Mouse (Mus musculus): ENCODE measurements around the gene Cx3cl1. TPM values are rescaled to one million over a fixed set of nuclear protein-coding genes. Genes with fewer than 3 reads are reported as not detected.

Cx3cl1 gene
- polyA plus RNA-seq, 1 experiment: 102 TPM

DNA sequence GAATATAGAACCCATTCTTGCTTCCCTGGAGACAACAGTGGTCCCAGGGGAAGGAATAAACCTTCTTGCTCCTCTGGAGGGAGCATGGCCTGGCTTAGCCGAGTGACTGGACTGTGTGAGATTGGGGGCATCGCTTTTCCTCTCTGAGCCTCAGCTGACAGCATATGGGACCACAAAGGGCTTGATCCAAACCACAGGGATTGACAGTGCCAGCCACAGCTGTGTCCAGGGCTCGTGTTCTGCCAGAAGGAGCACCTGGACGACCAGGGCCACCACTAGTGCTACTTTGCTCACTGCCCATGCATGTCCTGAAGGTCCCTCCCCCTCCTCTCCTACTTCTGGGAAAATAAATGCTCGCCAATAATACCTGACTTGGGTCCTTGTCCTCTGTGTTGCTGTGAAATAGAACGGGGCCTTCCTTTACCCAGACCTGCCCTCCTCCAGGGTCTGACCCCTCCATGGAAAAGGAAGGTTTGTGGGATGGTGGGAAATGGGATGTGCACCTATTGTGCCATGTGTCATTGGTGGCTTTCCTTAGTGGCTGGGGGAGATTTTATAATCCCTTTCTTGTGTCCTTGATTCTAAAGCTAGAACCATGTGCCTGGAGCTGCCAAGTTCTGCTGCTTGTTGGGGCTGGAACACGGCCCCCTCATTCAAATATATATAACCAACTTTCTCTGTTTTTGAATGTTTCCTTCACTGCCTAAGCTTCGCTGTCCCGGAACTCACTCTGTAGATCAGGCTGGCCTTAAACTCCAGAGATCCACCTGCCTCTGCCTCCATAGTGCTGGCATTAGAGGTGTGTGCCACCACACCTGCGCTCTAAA is 20.6 kb upstream of the Cx3cl1 start:
- Histone ChIP-seq H3K4me1 (ENCODE audit: control insufficient read depth, insufficient read depth, low read length) (no peaks in the 10 kb centered on the region), H3K27ac (ENCODE audit: insufficient read depth, low read length) (no peak overlapping the region), H3K27me3 (ENCODE audit: control insufficient read depth, insufficient read depth, low read length) (no peaks in the 10 kb centered on the region), H3K4me3 (replicated peaks; ENCODE audit: insufficient read depth, low read depth, low read length) (no peak overlapping the region)
- DNase-seq: no peak
- no peak for TF ChIP-seq POLR2A (IDR thresholded peaks at IDR 0.05; ENCODE audit: borderline replicate concordance, insufficient read depth, low read length)
- no peak for TF ChIP-seq CTCF (IDR thresholded peaks at IDR 0.05; ENCODE audit: borderline replicate concordance, insufficient read depth, low read depth, low read length)
- WGBS: 64% methylated on average over 10 of the region's 10 CpGs

DNA sequence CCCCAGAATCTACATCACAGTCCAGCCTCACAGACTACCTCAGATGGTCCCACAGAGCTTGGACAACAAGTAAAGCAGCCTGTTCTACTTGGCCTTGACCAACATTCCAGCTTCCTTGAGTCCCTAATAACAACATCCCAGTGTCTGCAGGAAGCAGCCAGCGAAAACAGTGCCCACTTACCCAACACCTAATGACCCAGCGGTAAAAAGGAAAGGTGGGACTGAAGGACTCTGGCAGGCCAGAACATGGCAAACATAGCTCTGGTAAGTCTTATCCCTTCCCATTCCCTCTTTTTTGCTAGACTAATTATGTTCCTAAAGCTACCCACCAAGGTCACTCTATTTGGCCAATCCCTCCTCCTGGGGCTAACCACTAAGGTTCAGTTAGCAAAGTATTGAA is 17.8 kb upstream of the Cx3cl1 start:
- no peak for DNase-seq
- Histone ChIP-seq H3K4me1 (ENCODE audit: control insufficient read depth, insufficient read depth, low read length) (no peaks in the 10 kb centered on the region), H3K27ac (ENCODE audit: insufficient read depth, low read length) (no peak overlapping the region), H3K4me3 (replicated peaks; ENCODE audit: insufficient read depth, low read depth, low read length) (no peak overlapping the region), H3K27me3 (ENCODE audit: control insufficient read depth, insufficient read depth, low read length) (no peaks in the 10 kb centered on the region)
- WGBS: 92% methylated on average over 2 of the region's 2 CpGs
- TF ChIP-seq CTCF (IDR thresholded peaks at IDR 0.05; ENCODE audit: borderline replicate concordance, insufficient read depth, low read depth, low read length) (no peak), POLR2A (IDR thresholded peaks at IDR 0.05; ENCODE audit: borderline replicate concordance, insufficient read depth, low read length) (no peak)

GRCm38 (mm10) chr8:94754486-94754885 is 17.3 kb upstream of the Cx3cl1 start:
- 37% methylated on average over 2 of the region's 2 CpGs for WGBS
- Histone ChIP-seq H3K4me1 (ENCODE audit: control insufficient read depth, insufficient read depth, low read length) (no peaks in the 10 kb centered on the region), H3K4me3 (replicated peaks; ENCODE audit: insufficient read depth, low read depth, low read length) (no peak overlapping the region), H3K27ac (ENCODE audit: insufficient read depth, low read length) (no peak overlapping the region), H3K27me3 (ENCODE audit: control insufficient read depth, insufficient read depth, low read length) (no peaks in the 10 kb centered on the region)
- no peak for DNase-seq
- TF ChIP-seq CTCF (IDR thresholded peaks at IDR 0.05; ENCODE audit: borderline replicate concordance, insufficient read depth, low read depth, low read length) (no peak), POLR2A (IDR thresholded peaks at IDR 0.05; ENCODE audit: borderline replicate concordance, insufficient read depth, low read length) (no peak)

DNA sequence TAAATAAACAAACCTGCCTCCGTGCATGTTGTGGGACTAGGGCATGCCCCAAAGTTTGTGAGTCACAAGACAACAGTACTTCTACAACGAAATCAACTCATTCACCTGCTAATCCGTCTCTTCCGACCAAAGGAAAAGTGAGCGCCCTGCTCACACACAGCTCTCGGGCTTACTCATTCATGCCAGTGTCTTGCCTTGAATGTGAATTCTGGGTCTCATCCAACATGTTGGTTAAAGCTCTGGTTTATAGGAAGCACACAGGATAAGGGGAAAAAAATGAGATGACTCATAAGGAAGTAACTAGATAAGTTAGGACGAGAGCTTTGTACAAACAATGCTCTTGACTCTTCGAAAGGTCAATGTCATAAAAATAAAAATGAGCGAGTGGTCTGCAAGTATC is 4.8 kb upstream of the Cx3cl1 start:
- 0 out of 2 replicates have a peak, but pooled peaks cover 2% of the 10 kb centered on the region for H3K4me1 ChIP-seq (ENCODE audit: control insufficient read depth, insufficient read depth, low read length)
- no peaks in the 10 kb centered on the region for H3K27me3 ChIP-seq (ENCODE audit: control insufficient read depth, insufficient read depth, low read length)
- TF ChIP-seq CTCF (IDR thresholded peaks at IDR 0.05; ENCODE audit: borderline replicate concordance, insufficient read depth, low read depth, low read length) (no peak), POLR2A (IDR thresholded peaks at IDR 0.05; ENCODE audit: borderline replicate concordance, insufficient read depth, low read length) (no peak)
- WGBS: 84% methylated on average over 9 of the region's 9 CpGs
- no peak overlapping the region for H3K27ac ChIP-seq (ENCODE audit: insufficient read depth, low read length)
- no peak overlapping the region for H3K4me3 ChIP-seq (replicated peaks; ENCODE audit: insufficient read depth, low read depth, low read length)
- DNase-seq: no peak

GRCm38 (mm10) chr8:94770945-94771344 is 864 bp upstream of the Cx3cl1 start:
- Histone ChIP-seq H3K27ac (ENCODE audit: insufficient read depth, low read length) (no peak overlapping the region), H3K4me1 (ENCODE audit: control insufficient read depth, insufficient read depth, low read length) (0 out of 2 replicates have a peak, but pooled peaks cover 2% of the 10 kb centered on the region), H3K4me3 (replicated peaks; ENCODE audit: insufficient read depth, low read depth, low read length) (no peak overlapping the region), H3K27me3 (ENCODE audit: control insufficient read depth, insufficient read depth, low read length) (no peaks in the 10 kb centered on the region)
- TF ChIP-seq CTCF (IDR thresholded peaks at IDR 0.05; ENCODE audit: borderline replicate concordance, insufficient read depth, low read depth, low read length): no peak
- TF ChIP-seq POLR2A (IDR thresholded peaks at IDR 0.05; ENCODE audit: borderline replicate concordance, insufficient read depth, low read length): no peak
- WGBS: 18% methylated on average over 6 of the region's 6 CpGs
- peak; percentile 30 to 32 for DNase-seq

DNA sequence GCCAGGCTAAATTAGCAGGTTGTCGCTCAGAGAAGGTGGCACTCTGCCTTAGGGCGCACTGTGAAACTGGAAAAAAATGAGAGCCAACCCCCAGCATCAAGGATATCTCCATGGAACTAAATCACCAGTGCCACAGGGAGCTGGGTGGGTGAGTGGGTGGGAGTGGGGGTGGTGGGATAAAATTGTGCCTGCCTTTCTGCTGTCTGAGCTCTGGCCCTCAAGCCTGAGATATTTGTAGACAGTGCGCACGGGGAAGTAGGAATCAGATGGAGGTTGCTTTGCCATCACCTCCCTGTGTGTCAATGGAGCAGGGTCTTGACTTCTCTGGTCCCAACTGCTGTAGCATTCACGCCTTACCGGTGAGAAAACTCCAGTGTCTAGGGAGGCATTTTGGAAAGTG is 1.2 kb downstream of the Cx3cl1 start:
- peak overlapping the region; percentile 82 for H3K27ac ChIP-seq (ENCODE audit: insufficient read depth, low read length)
- 67% methylated on average over 6 of the region's 6 CpGs for WGBS

GRCm38 (mm10) chr8:94773700-94774171 is 1.9 kb downstream of the Cx3cl1 start:
- H3K27me3 ChIP-seq (ENCODE audit: control insufficient read depth, insufficient read depth, low read length): no peaks in the 10 kb centered on the region
- 0 out of 2 replicates have a peak, but pooled peaks cover 2% of the 10 kb centered on the region for H3K4me1 ChIP-seq (ENCODE audit: control insufficient read depth, insufficient read depth, low read length)
- TF ChIP-seq POLR2A (IDR thresholded peaks at IDR 0.05; ENCODE audit: borderline replicate concordance, insufficient read depth, low read length) (0 out of 2 replicates have a peak, but pooled peaks have one; percentile 14), CTCF (IDR thresholded peaks at IDR 0.05; ENCODE audit: borderline replicate concordance, insufficient read depth, low read depth, low read length) (no peak)
- H3K27ac ChIP-seq (ENCODE audit: insufficient read depth, low read length): peak overlapping the region; percentile 82
- peak overlapping the region; percentile 71 for H3K4me3 ChIP-seq (replicated peaks; ENCODE audit: insufficient read depth, low read depth, low read length)
- DNase-seq: peak; percentile 48 to 54
- WGBS: 68% methylated on average over 12 of the region's 12 CpGs

More for the DNA sequence above, 1.2 kb downstream of the Cx3cl1 start:
- DNase-seq: peak in 1 of 2 experiments; percentile 17
- H3K27me3 ChIP-seq (ENCODE audit: control insufficient read depth, insufficient read depth, low read length): no peaks in the 10 kb centered on the region
- H3K4me3 ChIP-seq (replicated peaks; ENCODE audit: insufficient read depth, low read depth, low read length): peak overlapping the region; percentile 71
- TF ChIP-seq POLR2A (IDR thresholded peaks at IDR 0.05; ENCODE audit: borderline replicate concordance, insufficient read depth, low read length) (no peak), CTCF (IDR thresholded peaks at IDR 0.05; ENCODE audit: borderline replicate concordance, insufficient read depth, low read depth, low read length) (no peak)
- H3K4me1 ChIP-seq (ENCODE audit: control insufficient read depth, insufficient read depth, low read length): 0 out of 2 replicates have a peak, but pooled peaks cover 2% of the 10 kb centered on the region

DNA sequence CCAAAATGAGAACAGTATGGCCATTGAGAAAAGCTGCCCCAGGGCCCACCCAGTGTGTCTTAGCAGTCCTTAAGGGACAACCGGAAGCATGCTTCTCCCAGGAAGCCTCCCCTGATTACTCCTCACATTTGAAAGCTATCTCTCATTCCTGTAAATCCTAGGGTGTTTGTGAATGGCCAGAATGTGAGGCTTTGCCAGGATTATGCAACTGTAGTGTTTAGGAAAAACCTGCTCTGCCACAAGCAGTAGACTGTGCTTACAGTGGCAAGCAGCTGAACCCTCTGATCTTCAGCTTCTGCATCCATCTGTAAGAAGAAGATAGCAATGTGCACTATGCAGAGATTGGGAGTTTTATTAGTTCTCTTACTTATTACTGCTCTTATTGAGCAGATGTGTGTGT is 2.8 kb downstream of the Cx3cl1 start:
- TF ChIP-seq POLR2A (IDR thresholded peaks at IDR 0.05; ENCODE audit: borderline replicate concordance, insufficient read depth, low read length) (no peak), CTCF (IDR thresholded peaks at IDR 0.05; ENCODE audit: borderline replicate concordance, insufficient read depth, low read depth, low read length) (no peak)
- 0 out of 2 replicates have a peak, but pooled peaks cover 2% of the 10 kb centered on the region for H3K4me1 ChIP-seq (ENCODE audit: control insufficient read depth, insufficient read depth, low read length)
- no peak overlapping the region for H3K4me3 ChIP-seq (replicated peaks; ENCODE audit: insufficient read depth, low read depth, low read length)
- peak in 1 of 2 experiments; percentile 20 for DNase-seq
- H3K27me3 ChIP-seq (ENCODE audit: control insufficient read depth, insufficient read depth, low read length): no peaks in the 10 kb centered on the region
- H3K27ac ChIP-seq (ENCODE audit: insufficient read depth, low read length): no peak overlapping the region
- 91% methylated on average over 1 of the region's 1 CpGs for WGBS

Data from cerebellum, adult 2 months (tissue).